Mouse (Mus musculus): Measurements from ENCODE around the gene Micall2.

DNA sequence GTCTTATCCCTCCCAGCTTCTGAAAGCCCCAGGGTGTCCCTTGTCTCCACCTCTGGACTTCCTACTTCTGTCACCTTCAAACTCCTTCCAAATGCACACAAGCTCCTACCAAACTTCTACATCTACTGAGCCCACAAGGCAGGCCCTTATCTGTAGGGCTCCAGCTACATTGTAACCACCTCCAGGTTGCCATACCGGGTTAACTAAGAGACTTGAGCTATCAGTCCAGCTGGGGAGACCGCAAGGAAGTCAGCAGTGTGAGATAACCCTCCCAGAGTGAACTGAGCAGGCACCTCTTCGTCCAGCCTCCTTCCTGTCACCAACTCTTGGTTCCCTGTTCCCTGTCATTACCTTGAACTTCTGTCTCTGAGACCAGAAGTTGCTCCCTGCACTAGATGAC, 2.1 kb downstream of the Micall2 start:
- TF ChIP-seq EP300 (IDR thresholded peaks at IDR 0.05; ENCODE audit: insufficient read depth, low read depth, low read length) (no peak), CTCF (IDR thresholded peaks at IDR 0.05; ENCODE audit: low read depth, low read length) (no peak)
